Mouse (Mus musculus): Measurements from ENCODE around the gene Uba7. TPM values are rescaled to one million over a fixed set of nuclear protein-coding genes. Genes with fewer than 3 reads are reported as not detected.

Uba7 gene
- total and polyA plus RNA-seq, 3 experiments = 21.3 to 27.8 (median 26.0) TPM

DNA sequence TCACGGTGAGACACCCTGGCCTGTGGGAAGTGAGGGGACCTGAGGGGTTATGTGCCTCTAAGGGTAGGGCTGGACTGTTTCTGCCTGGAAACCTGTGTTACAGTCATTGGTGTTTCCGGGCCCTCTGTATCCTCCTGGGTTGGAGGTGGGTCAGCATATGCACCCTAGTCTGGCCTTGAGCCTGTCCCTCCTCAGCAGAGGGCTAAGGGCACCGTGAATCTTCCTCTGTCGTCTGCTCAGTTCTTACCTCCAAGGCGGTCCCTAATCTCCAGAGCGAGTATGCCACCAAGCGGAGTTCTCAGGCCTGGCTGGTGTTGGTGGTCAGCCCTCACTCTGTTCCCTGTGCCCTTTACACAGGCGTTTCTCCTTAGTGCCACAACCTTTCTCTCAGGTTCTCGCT is 12.4 kb upstream of the Uba7 start:
- Histone ChIP-seq H3K4me2 (ENCODE audit: insufficient read depth, low read depth, poor library complexity, severe bottlenecking) (no peak overlapping the region), H3K27me3 (replicated peaks) (no peaks in the 10 kb centered on the region), H3K36me3 (replicated peaks in 1 of 2; ENCODE audit: control insufficient read depth in 1 of 2, insufficient read depth in 1 of 2, low read length in 1 of 2) (peaks cover 62 to 95% of the 10 kb centered on the region in 2 experiments), H3K79me2 (replicated peaks; ENCODE audit: control insufficient read depth, extremely low read depth, insufficient read depth, poor library complexity, severe bottlenecking) (no peaks in the 10 kb centered on the region), H3K4me3 (replicated peaks in 1 of 3; ENCODE audit: low read depth in 2 of 3, low read length in 2 of 3, poor library complexity in 1 of 3) (no peak overlapping the region), H3K9me3 (replicated peaks; ENCODE audit: low read length) (no peaks in the 10 kb centered on the region), H3K4me1 (ENCODE audit: control insufficient read depth in 1 of 2, insufficient read depth in 2 of 2) (peaks cover 3 to 25% of the 10 kb centered on the region in 2 experiments), H3K9ac (ENCODE audit: insufficient read depth, low read depth) (no peak overlapping the region), H3K27ac (ENCODE audit: insufficient read depth, low read depth) (no peak overlapping the region)
- in situ Hi-C loops (cut with MboI; ENCODE audit: low pct_ligation_motif_present, low pct_unique_long_range_greater_than_20kb, low sequenced_read_pairs) (loop anchor here (5.0 kb wide), 1 partner anchor 34 kb away; the partner anchor contains the start of gene Gm20662), dilution Hi-C loops (cut with MboI; ENCODE audit: extremely low pct_ligation_motif_present, extremely low pct_unique_long_range_greater_than_20kb, low sequenced_read_pairs) (no loop called here)
- TF ChIP-seq MEF2A (IDR thresholded peaks at IDR 0.05; ENCODE audit: borderline replicate concordance, low read depth, low read length) (no peak), MYC (IDR thresholded peaks at IDR 0.05; ENCODE audit: low read depth, low read length) (no peak), ZNF384 (IDR thresholded peaks at IDR 0.05; ENCODE audit: low read depth, low read length) (no peak), ZC3H11A (IDR thresholded peaks at IDR 0.05; ENCODE audit: low read depth, low read length) (no peak), ZKSCAN1 (IDR thresholded peaks at IDR 0.05; ENCODE audit: borderline replicate concordance, low read depth, low read length) (no peak), EP300 (IDR thresholded peaks at IDR 0.05; ENCODE audit: low read length) (no peak)
- DNase-seq (ENCODE audit: extremely low read depth) = no peak

DNA sequence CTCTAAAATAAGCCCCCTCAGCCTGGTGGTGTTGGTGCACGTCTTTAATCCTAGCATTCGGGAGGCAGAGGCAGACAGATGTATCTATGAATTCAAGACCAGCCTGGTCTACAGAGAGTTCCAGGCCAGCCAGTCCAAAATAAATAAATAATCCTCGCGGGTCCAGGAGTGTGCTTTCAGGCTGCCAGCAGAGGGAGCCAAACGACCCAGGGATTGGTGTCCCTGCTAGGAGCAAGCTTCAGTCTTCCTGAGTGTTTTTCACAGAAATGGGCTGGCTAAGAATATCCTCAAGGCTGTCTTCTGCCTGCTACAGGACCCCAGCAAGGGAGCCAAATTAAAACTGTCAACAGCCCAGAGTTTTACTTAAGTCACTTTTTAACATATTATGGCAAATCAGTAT is 11.6 kb upstream of the Uba7 start:
- in situ Hi-C loops (cut with MboI; ENCODE audit: low pct_ligation_motif_present, low pct_unique_long_range_greater_than_20kb, low sequenced_read_pairs) = loop anchor here (5.0 kb wide), 1 partner anchor 34 kb away; the partner anchor contains the start of gene Gm20662
- H3K36me3 ChIP-seq (replicated peaks in 1 of 2; ENCODE audit: control insufficient read depth in 1 of 2, insufficient read depth in 1 of 2, low read length in 1 of 2) = peaks cover 65 to 95% of the 10 kb centered on the region in 2 experiments

DNA sequence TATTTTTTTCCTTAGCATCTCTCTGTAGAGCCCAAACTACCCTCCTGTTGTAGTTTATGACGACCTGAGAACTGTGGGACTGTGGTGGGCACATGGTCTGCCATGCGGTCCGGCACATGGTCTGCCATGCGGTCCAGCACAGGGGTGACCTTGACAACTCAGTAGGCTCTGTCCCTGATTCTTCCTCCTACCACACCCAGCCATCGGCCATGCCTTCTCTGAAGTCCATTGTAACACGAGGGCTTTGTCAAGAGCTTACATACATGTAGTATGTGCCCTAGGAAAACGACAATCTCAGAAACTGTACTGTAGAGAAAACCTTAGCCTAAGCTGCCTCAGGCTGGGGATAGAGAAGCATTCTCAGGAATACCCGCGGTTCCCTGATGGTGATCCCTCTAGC is 10.6 kb upstream of the Uba7 start:
- TF ChIP-seq CTCF (conservative IDR thresholded peaks at IDR 0.05 in 1 of 2, IDR thresholded peaks at IDR 0.05 in 1 of 2; ENCODE audit: low read depth in 2 of 2, low read length in 2 of 2) (no peak), BHLHE40 (IDR thresholded peaks at IDR 0.05; ENCODE audit: low read depth, low read length) (no peak)
- Histone ChIP-seq H3K36me3 (replicated peaks in 1 of 2; ENCODE audit: control insufficient read depth in 1 of 2, insufficient read depth in 1 of 2, low read length in 1 of 2) (peaks cover 65 to 95% of the 10 kb centered on the region in 2 experiments), H3K9me3 (replicated peaks; ENCODE audit: low read length) (no peaks in the 10 kb centered on the region), H3K27me3 (replicated peaks) (no peaks in the 10 kb centered on the region), H3K4me3 (replicated peaks in 1 of 3; ENCODE audit: low read depth in 2 of 3, low read length in 2 of 3, poor library complexity in 1 of 3) (no peak overlapping the region), H3K9ac (ENCODE audit: insufficient read depth, low read depth) (no peak overlapping the region), H3K4me2 (ENCODE audit: insufficient read depth, low read depth, poor library complexity, severe bottlenecking) (no peak overlapping the region), H3K4me1 (ENCODE audit: control insufficient read depth in 1 of 2, insufficient read depth in 2 of 2) (peaks cover 3 to 25% of the 10 kb centered on the region in 2 experiments), H3K79me2 (replicated peaks; ENCODE audit: control insufficient read depth, extremely low read depth, insufficient read depth, poor library complexity, severe bottlenecking) (no peaks in the 10 kb centered on the region), H3K27ac (ENCODE audit: insufficient read depth, low read depth) (no peak overlapping the region)
- no peak for DNase-seq (ENCODE audit: extremely low read depth)
- in situ Hi-C loops (cut with MboI; ENCODE audit: low pct_ligation_motif_present, low pct_unique_long_range_greater_than_20kb, low sequenced_read_pairs) (loop anchor here (5.0 kb wide), 2 partner anchors 33 to 93 kb away; partner anchors contain the start of gene Gm20662), dilution Hi-C loops (cut with MboI; ENCODE audit: extremely low pct_ligation_motif_present, extremely low pct_unique_long_range_greater_than_20kb, low sequenced_read_pairs) (no loop called here)

More for the DNA sequence above, 11.6 kb upstream of the Uba7 start:
- Histone ChIP-seq H3K4me3 (replicated peaks in 1 of 3; ENCODE audit: low read depth in 2 of 3, low read length in 2 of 3, poor library complexity in 1 of 3) (no peak overlapping the region), H3K4me1 (ENCODE audit: control insufficient read depth in 1 of 2, insufficient read depth in 2 of 2) (peaks cover 3 to 25% of the 10 kb centered on the region in 2 experiments), H3K9ac (ENCODE audit: insufficient read depth, low read depth) (no peak overlapping the region), H3K27ac (ENCODE audit: insufficient read depth, low read depth) (no peak overlapping the region), H3K9me3 (replicated peaks; ENCODE audit: low read length) (no peaks in the 10 kb centered on the region), H3K27me3 (replicated peaks) (no peaks in the 10 kb centered on the region), H3K4me2 (ENCODE audit: insufficient read depth, low read depth, poor library complexity, severe bottlenecking) (no peak overlapping the region), H3K79me2 (replicated peaks; ENCODE audit: control insufficient read depth, extremely low read depth, insufficient read depth, poor library complexity, severe bottlenecking) (no peaks in the 10 kb centered on the region)
- no peak for TF ChIP-seq E2F4 (IDR thresholded peaks at IDR 0.05; ENCODE audit: insufficient replicate concordance, low read depth, low read length)
- no peak for TF ChIP-seq ZMIZ1 (IDR thresholded peaks at IDR 0.05; ENCODE audit: low read depth, low read length)
- no peak for TF ChIP-seq MXI1 (IDR thresholded peaks at IDR 0.05; ENCODE audit: low read depth, low read length)
- peak; percentile 84 for TF ChIP-seq ZC3H11A (IDR thresholded peaks at IDR 0.05; ENCODE audit: low read depth, low read length)
- no peak for TF ChIP-seq MAFK (IDR thresholded peaks at IDR 0.05; ENCODE audit: insufficient replicate concordance, low read length)
- TF ChIP-seq CHD1 (IDR thresholded peaks at IDR 0.05; ENCODE audit: low read depth, low read length) = no peak
- peak; percentile 63; the same call in 1 of the 2 replicates for TF ChIP-seq SIN3A (IDR thresholded peaks at IDR 0.05; ENCODE audit: low read length)
- no peak for TF ChIP-seq ETS1 (conservative IDR thresholded peaks at IDR 0.05; ENCODE audit: low read depth, low read length)
- TF ChIP-seq IRF4 (IDR thresholded peaks at IDR 0.05; ENCODE audit: low read depth, low read length) = peak; percentile 44; the same call in 1 of the 2 replicates
- peak; percentile 96 for TF ChIP-seq SMC3 (IDR thresholded peaks at IDR 0.05; ENCODE audit: low read depth, low read length)
- TF ChIP-seq MYC (IDR thresholded peaks at IDR 0.05; ENCODE audit: low read depth, low read length) = peak; percentile 73; the same call in 1 of the 2 replicates
- peak; percentile 95 for TF ChIP-seq RAD21 (IDR thresholded peaks at IDR 0.05; ENCODE audit: low read depth, low read length)
- TF ChIP-seq KAT2A (IDR thresholded peaks at IDR 0.05; ENCODE audit: insufficient replicate concordance, low read length) = no peak
- peak; percentile 46; the same call in 1 of the 2 replicates for TF ChIP-seq TCF12 (IDR thresholded peaks at IDR 0.05; ENCODE audit: low read depth, low read length)
- TF ChIP-seq CTCF (conservative IDR thresholded peaks at IDR 0.05 in 1 of 2, IDR thresholded peaks at IDR 0.05 in 1 of 2; ENCODE audit: low read depth in 2 of 2, low read length in 2 of 2) = peak; percentile 77 to 98
- TF ChIP-seq ELF1 (IDR thresholded peaks at IDR 0.05; ENCODE audit: low read depth, low read length) = 0 out of 2 replicates have a peak, but pooled peaks have one; percentile 21
- dilution Hi-C loops (cut with MboI; ENCODE audit: extremely low pct_ligation_motif_present, extremely low pct_unique_long_range_greater_than_20kb, low sequenced_read_pairs) = no loop called here
- DNase-seq (ENCODE audit: extremely low read depth) = peak; percentile 77
